ENCODE assay signal across 8 mouse cellular contexts in genomic region chr9:85791521-85791920, GRCm38 (mm10). TPM values are rescaled to one million over a fixed set of nuclear protein-coding genes. Genes with fewer than 3 reads are reported as not detected.
DNase-seq lines count a peak whose midpoint lies in the region; TF ChIP-seq lines count a peak whose summit lies in the region.
"Not testable (repeated sequence)": the region's sequence is repeated elsewhere in the genome, so short reads cannot be mapped to it uniquely, and the experiment has no call there.
"Had no signal": no experiment of that assay in that cellular context is flagged by ENCODE, and none has a peak within 500 bp of the region (broad histone marks: within the 10 kb centered on the region; RNA-seq: fewer than 3 reads in every experiment).

No protein-coding gene starts in this region.

- not testable (repeated sequence) for H3K27me3 ChIP-seq in testis, adult 2 months (ENCODE audit: control insufficient read depth, insufficient read depth, low read length)

- not testable (repeated sequence) for H3K36me3 ChIP-seq in testis, adult 2 months (ENCODE audit: control insufficient read depth, insufficient read depth, low read length)

- TF ChIP-seq CTCF in testis, adult 2 months (IDR thresholded peaks at IDR 0.05; ENCODE audit: control insufficient read depth, insufficient read depth, insufficient replicate concordance, low read depth, low read length) = not testable (repeated sequence)

- peak overlapping the region; percentile 44; the same call in 1 of the 2 replicates for H3K27ac ChIP-seq in testis, adult 2 months (ENCODE audit: control insufficient read depth, insufficient read depth, low read depth, low read length)

- peak overlapping the region; percentile 57 for H3K4me3 ChIP-seq in testis, adult 2 months (ENCODE audit: control insufficient read depth, low read depth, low read length)

- not testable (repeated sequence) for H3K4me1 ChIP-seq in testis, adult 2 months (ENCODE audit: control insufficient read depth, insufficient read depth, low read length)

- peak; percentile 72 for DNase-seq in R1 (ENCODE audit: low read depth, low spot score)
- DNase-seq in ZHBTc4 (ENCODE audit: low read depth, low spot score) = peak; percentile 16
- peak; percentile 87 for DNase-seq in heart, adult 11 months
- DNase-seq in testis, postnatal 14 days (ENCODE audit: low spot score) = peak; percentile 82

- TF ChIP-seq POLR2A in testis, adult 2 months (IDR thresholded peaks at IDR 0.05; ENCODE audit: control insufficient read depth, low read depth, low read length) = 0 out of 2 replicates have a peak, but pooled peaks have one; percentile 10

RNA-seq across cellular contexts. Expression of gene Ibtk, which starts 42.4 kb away (rescaled TPM):
- 2.6 and 3.5 TPM in 2 replicates for polyA plus RNA-seq in testis, adult 2 months (2012; rRNA removed)

RNA-seq across cellular contexts. Expression of gene Tpbg, which starts 50.7 kb away (rescaled TPM):
- polyA plus RNA-seq in testis, adult 2 months (2012; rRNA removed) = 0.23 and 0.75 TPM in 2 replicates
- polyA plus RNA-seq: activated CD4-positive, CD25-positive, alpha-beta regulatory T cell, adult 4 months; CD4-positive, CD25-positive, alpha-beta regulatory T cell, adult 4 months; G1E had no signal

Comparison
In these comparisons a context has a peak if more than half of its experiments do, and no peak if none do; other contexts are left out.
1. Peak in every context shown above with its lines: DNase-seq, H3K4me3 ChIP-seq and H3K27ac ChIP-seq.
2. DNase-seq: peak in every context shown above with its lines; median percentile 87 in heart, adult 11 months; 82 in testis, postnatal 14 days; 72 in R1; 16 in ZHBTc4.